Mouse (Mus musculus) retina, postnatal 7 days (tissue): ENCODE results near the gene Dennd1c.

Experiments used
- DNase-seq: peaks from one replicate; pipeline ENCODE4 v3.0.0-alpha.2; 2012; ENCODE audit warnings: low read depth, low spot score

Gene Dennd1c

DNA sequence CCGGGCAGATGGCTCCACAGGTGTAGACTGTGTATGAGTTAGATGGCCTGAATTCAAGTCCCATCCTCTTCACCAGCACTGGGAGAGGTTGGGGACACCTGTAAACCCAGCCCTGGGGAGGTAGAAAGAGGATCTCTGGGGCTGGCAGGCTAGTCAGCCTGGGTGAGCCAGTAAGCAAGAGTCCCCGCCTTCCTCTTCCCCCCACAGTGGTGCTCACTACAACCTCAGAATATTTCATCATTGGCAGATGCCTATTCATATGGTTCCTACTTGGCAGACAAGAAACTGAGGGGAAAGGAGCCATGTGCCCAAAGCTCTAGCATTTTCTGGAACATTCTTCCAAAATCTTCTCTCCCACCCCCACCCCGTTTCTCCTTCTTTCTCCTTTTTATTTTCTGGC lies 29.5 kb downstream of the Dennd1c start:
- no peak for DNase-seq

GRCm38 (mm10) chr17:57047406-57047805 lies 30.9 kb downstream of the Dennd1c start:
- no peak for DNase-seq

GRCm38 (mm10) chr17:57041554-57041953 lies 36.8 kb downstream of the Dennd1c start, which contains the start of gene Slc25a41:
Gene Slc25a41, minus strand, starts transcription at chr17:57041654.
- no peak for DNase-seq

DNA sequence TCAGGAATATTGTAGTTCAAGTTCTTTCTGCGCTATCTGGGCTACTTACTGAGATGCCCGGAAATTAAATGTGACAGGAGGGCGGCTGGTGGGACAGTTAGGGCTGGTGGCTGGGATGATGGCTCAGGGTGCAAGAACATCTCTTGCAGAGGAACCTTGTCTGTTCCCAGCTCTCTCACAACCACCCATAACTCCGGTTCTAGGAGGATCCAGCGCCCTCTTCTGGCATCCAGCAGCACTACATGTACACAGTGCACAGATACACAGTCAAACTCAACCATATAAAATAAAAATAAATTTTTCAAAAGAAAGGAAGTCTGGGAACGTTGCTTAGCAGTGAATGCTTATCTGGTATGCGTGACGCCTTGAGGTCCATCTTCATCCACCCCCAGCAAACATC lies 39.3 kb downstream of the Dennd1c start:
- no peak for DNase-seq

- no peak for DNase-seq
Measured at GRCm38 (mm10) chr17:57032854-57033253, 45.5 kb downstream of the Dennd1c start.

DNA sequence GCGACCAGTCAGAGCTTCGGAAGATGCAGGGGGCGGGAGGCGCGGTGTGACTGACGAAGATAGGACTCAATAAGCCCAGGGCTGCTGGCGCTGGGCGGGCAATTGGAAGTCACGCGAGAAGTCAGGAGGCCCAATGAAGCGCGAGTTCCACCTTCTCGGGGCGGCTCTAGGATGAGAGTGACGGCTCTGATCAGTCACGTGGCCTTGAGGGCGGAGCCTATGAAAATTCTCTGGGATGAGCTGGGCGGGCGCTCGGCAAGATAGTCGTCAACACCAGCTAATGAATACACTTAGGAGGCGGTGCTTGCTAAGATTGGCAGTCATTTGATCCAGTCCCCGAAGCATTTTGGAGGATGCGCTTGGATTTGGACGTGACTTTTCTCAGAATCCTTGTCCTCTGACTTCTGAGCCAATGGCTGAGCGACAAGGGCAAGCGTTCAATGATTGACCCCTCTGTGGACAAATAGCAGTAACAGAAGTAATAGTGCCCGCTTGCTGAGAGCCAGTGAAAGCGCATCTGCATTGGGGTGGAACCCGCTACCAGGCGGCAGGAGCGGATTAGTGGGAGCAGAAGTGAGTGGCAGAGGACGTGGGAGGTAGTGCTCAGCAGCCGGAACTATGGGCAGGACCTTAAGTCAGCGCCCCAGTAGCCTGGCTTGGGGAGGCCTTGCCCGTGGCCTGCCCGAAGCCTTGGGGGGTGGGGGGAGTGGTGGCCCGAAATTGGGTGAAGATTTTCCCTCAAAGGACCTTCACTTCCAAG lies 46.5 kb downstream of the Dennd1c start:
- peak; percentile 100 for DNase-seq

DNA sequence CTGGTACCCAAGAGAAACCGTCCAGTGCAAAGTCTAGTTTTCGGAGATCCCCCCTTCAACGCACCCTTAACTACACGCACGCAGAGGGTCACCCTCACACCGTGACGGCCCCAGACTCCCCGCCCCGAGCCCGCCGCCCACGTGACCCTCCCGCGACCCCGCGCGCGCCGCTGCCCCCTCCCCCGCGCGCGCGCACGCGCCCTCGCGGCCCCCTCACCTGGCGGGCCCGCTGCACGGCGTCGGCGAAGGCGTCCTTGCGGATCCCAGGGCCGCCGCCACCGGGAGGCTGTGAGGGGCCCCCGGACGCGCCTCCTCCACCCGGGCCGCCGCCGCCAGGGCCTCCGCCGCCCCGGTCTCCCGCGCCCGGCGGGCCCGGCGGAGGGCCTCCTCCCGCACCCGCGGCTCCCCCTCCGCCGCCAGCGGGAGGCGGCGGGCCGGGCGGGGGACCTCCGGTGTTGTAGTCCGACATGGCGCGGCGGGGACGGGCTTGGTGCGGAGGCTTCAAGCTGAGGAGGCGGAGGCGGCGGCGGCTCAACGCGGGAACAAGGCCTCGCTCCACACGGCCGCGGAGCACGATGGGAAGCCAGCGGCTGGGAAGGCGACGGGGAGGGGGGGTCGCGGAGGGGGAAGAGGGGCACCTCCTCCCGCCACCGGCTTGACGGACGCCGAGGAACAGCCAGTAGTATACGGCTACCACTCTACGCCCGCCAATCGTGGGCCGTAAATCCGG lies 47.2 kb downstream of the Dennd1c start, which contains the start of gene Khsrp:
Khsrp (minus strand) TSS at position 592 of the 730 bp plus-strand sequence.
- DNase-seq, result peak; percentile 17

GRCm38 (mm10) chr17:57029691-57030090 lies 48.6 kb downstream of the Dennd1c start:
- DNase-seq, result no peak

GRCm38 (mm10) chr17:57027471-57027870 lies 50.8 kb downstream of the Dennd1c start:
- DNase-seq, result no peak

- no peak for DNase-seq
Measured at GRCm38 (mm10) chr17:57020960-57021359, 57.4 kb downstream of the Dennd1c start.

GRCm38 (mm10) chr17:57019693-57020092 lies 58.6 kb downstream of the Dennd1c start:
- DNase-seq, result no peak
